Mouse (Mus musculus) liver, postnatal 0 days (tissue): ENCODE data around the gene Shc3. TPM values are rescaled to one million over a fixed set of nuclear protein-coding genes. Genes with fewer than 3 reads are reported as not detected.

ENCODE experiments used
- ATAC-seq: fragments of 200-750 bp; cut with Nextera tagmentation; 2 replicates; pipeline ENCODE4 v1.8.0; 2017; ENCODE audit warnings: mild to moderate bottlenecking, moderate library complexity
- DNase-seq: peaks from one replicate; pipeline ENCODE4 v3.0.0-alpha.2; 2016
- H3K27ac ChIP-seq: fragments of 300-500 bp; sonication (generic); 2 replicates; pipeline ENCODE4 v1.5.1; 2014; ENCODE audit warnings: antibody characterized with exemption, moderate library complexity, mild to moderate bottlenecking, low read depth
- H3K27me3 ChIP-seq: fragments of 300-500 bp; sonication (generic); 2 replicates; pipeline ENCODE4 v1.6.1; 2014; ENCODE audit warnings: low read length, control low read depth, mixed read lengths; ENCODE audit not compliant: insufficient read depth
- H3K36me3 ChIP-seq: fragments of 300-500 bp; sonication (generic); replicated peaks from 2 replicates; pipeline ENCODE4 v1.6.1; 2014; ENCODE audit warnings: mild to moderate bottlenecking, control low read depth, low read length, moderate library complexity, mixed read lengths; ENCODE audit not compliant: insufficient read depth
- H3K4me1 ChIP-seq: fragments of 300-500 bp; sonication (generic); 2 replicates; pipeline ENCODE4 v1.6.1; 2014; ENCODE audit warnings: antibody characterized with exemption, mild to moderate bottlenecking, control low read depth; ENCODE audit not compliant: insufficient read depth
- H3K4me2 ChIP-seq: fragments of 300-500 bp; sonication (generic); 2 replicates; pipeline ENCODE4 v1.6.1; 2014; ENCODE audit warnings: low read depth, mild to moderate bottlenecking, low read length, moderate library complexity, mixed read lengths
- H3K4me3 ChIP-seq: fragments of 300-500 bp; sonication (generic); 2 replicates; pipeline ENCODE4 v1.5.1; 2014; ENCODE audit warnings: low read depth, low read length
- H3K9ac ChIP-seq: fragments of 300-500 bp; sonication (generic); replicated peaks from 2 replicates; pipeline ENCODE4 v1.6.1; 2014; ENCODE audit warnings: mild to moderate bottlenecking, moderate library complexity
- H3K9me3 ChIP-seq: fragments of 300-500 bp; sonication (generic); 2 replicates; pipeline ENCODE4 v1.6.1; 2016; ENCODE audit warnings: mild to moderate bottlenecking, control low read depth, low read length, mixed read lengths
- CTCF ChIP-seq: sonication (generic); IDR thresholded peaks from 2 replicates; pipeline ENCODE4 v1.5.1; 2016; ENCODE audit warnings: antibody characterized with exemption, low read depth
- EP300 ChIP-seq: IDR thresholded peaks from 2 replicates; pipeline ENCODE4 v1.6.1; 2016; ENCODE audit warnings: antibody characterized with exemption, low read depth, mild to moderate bottlenecking
- WGBS: fragments of 180-500 bp; shearing (Covaris S2); extraction: QIAGEN DNeasy Blood & Tissue Kit; methylation state at CpG from one replicate; pipeline ENCODE4 v1.1.7; 2014; ENCODE audit not compliant: insufficient replicate concordance; 5-methylcytosine and 5-hydroxymethylcytosine counted together
- polyA plus RNA-seq: library from polyadenylated mRNA; unstranded; fragments of >200 nt; fragmentation: Nextera tagmentation; extraction: Ambion mirVana; gene quantifications from 2 replicates; pipeline ENCODE4 v1.2.1, GENCODE M21; 2015

Shc3 gene
- polyA plus RNA-seq, 1 experiment from 2014 or later, result 0.07 TPM

GRCm38 (mm10) chr13:51434460-51434859, 134.8 kb downstream of the Shc3 start:
- 48% methylated on average over 2 of the region's 2 CpGs for WGBS
- H3K4me1 ChIP-seq, result no peaks in the 10 kb centered on the region
- ATAC-seq (no peak), DNase-seq (no peak)
- TF ChIP-seq EP300 (no peak), CTCF (peak; percentile 55)
- no peaks in the 10 kb centered on the region for H3K9me3 ChIP-seq
- no peaks in the 10 kb centered on the region for H3K36me3 ChIP-seq
- H3K4me2 ChIP-seq, result no peak overlapping the region
- H3K27me3 ChIP-seq, result no peaks in the 10 kb centered on the region
- no peak overlapping the region for H3K9ac ChIP-seq
- H3K27ac ChIP-seq, result no peak overlapping the region
- H3K4me3 ChIP-seq, result no peak overlapping the region

- 42% methylated on average over 3 of the region's 3 CpGs for WGBS
- Histone ChIP-seq H3K27me3 (no peaks in the 10 kb centered on the region), H3K27ac (no peak overlapping the region), H3K9ac (no peak overlapping the region), H3K4me1 (no peaks in the 10 kb centered on the region), H3K4me2 (no peak overlapping the region), H3K36me3 (no peaks in the 10 kb centered on the region), H3K9me3 (no peaks in the 10 kb centered on the region), H3K4me3 (no peak overlapping the region)
- no peak for TF ChIP-seq CTCF
- no peak for DNase-seq
- ATAC-seq, result no peak
Measured at GRCm38 (mm10) chr13:51433371-51433770, 135.8 kb downstream of the Shc3 start.

GRCm38 (mm10) chr13:51425662-51426443, 143.4 kb downstream of the Shc3 start:
- Histone ChIP-seq H3K27me3 (no peaks in the 10 kb centered on the region), H3K9me3 (no peaks in the 10 kb centered on the region), H3K36me3 (no peaks in the 10 kb centered on the region), H3K4me1 (no peaks in the 10 kb centered on the region), H3K4me2 (no peak overlapping the region), H3K27ac (no peak overlapping the region), H3K4me3 (no peak overlapping the region), H3K9ac (no peak overlapping the region)
- WGBS, result 82% methylated on average over 4 of the region's 4 CpGs
- no peak for ATAC-seq
- TF ChIP-seq EP300 (no peak), CTCF (no peak)
- DNase-seq, result no peak

- 19% methylated on average over 5 of the region's 5 CpGs for WGBS
- no peak overlapping the region for H3K27ac ChIP-seq
- ATAC-seq (no peak), DNase-seq (peak; percentile 61)
- H3K4me1 ChIP-seq, result no peaks in the 10 kb centered on the region
- H3K4me3 ChIP-seq, result no peak overlapping the region
- no peaks in the 10 kb centered on the region for H3K9me3 ChIP-seq
- H3K27me3 ChIP-seq, result no peaks in the 10 kb centered on the region
- H3K36me3 ChIP-seq, result no peaks in the 10 kb centered on the region
- 0 out of 2 replicates have a peak overlapping the region, but pooled peaks have one; percentile 18 for H3K4me2 ChIP-seq
- no peak overlapping the region for H3K9ac ChIP-seq
- no peak for TF ChIP-seq EP300
- TF ChIP-seq CTCF, result peak; percentile 77
Measured at GRCm38 (mm10) chr13:51424647-51425046, 144.6 kb downstream of the Shc3 start.

- no peaks in the 10 kb centered on the region for H3K9me3 ChIP-seq
- DNase-seq (no peak), ATAC-seq (no peak)
- no peak overlapping the region for H3K9ac ChIP-seq
- H3K27ac ChIP-seq, result no peak overlapping the region
- no peaks in the 10 kb centered on the region for H3K36me3 ChIP-seq
- TF ChIP-seq EP300, result no peak
- TF ChIP-seq CTCF, result no peak
- H3K4me3 ChIP-seq, result no peak overlapping the region
- no peaks in the 10 kb centered on the region for H3K4me1 ChIP-seq
- H3K4me2 ChIP-seq, result no peak overlapping the region
- H3K27me3 ChIP-seq, result 0 out of 2 replicates have a peak, but pooled peaks cover 4% of the 10 kb centered on the region
- WGBS, result 68% methylated on average over 9 of the region's 9 CpGs
Measured at GRCm38 (mm10) chr13:51423647-51424046, 145.6 kb downstream of the Shc3 start.

GRCm38 (mm10) chr13:51420861-51421260, 148.4 kb downstream of the Shc3 start:
- TF ChIP-seq CTCF (no peak), EP300 (no peak)
- Histone ChIP-seq H3K4me2 (no peak overlapping the region), H3K9me3 (no peaks in the 10 kb centered on the region), H3K27ac (no peak overlapping the region), H3K4me1 (no peaks in the 10 kb centered on the region), H3K9ac (no peak overlapping the region), H3K27me3 (0 out of 2 replicates have a peak, but pooled peaks cover 4% of the 10 kb centered on the region), H3K36me3 (no peaks in the 10 kb centered on the region), H3K4me3 (no peak overlapping the region)
- ATAC-seq (no peak), DNase-seq (no peak)
- whole genome bisulfite sequencing, result 69% methylated on average over 9 of the region's 9 CpGs
